Mouse (Mus musculus): ENCODE data around the gene Gm5741. TPM values are rescaled to one million over a fixed set of nuclear protein-coding genes. Genes with fewer than 3 reads are reported as not detected.

Gene Gm5741
- polyA plus RNA-seq, 1 experiment from 2014 or later: 1.7 TPM

GRCm38 (mm10) chr8:85032622-85033311 is 35.0 kb downstream of the Gm5741 start:
- H3K9me3 ChIP-seq (ENCODE audit: control insufficient read depth, low read length): no peaks in the 10 kb centered on the region
- no peak overlapping the region for H3K4me2 ChIP-seq (ENCODE audit: low read length)
- H3K9ac ChIP-seq (replicated peaks; ENCODE audit: low read length): no peak overlapping the region
- peaks cover 28% of the 10 kb centered on the region for H3K4me1 ChIP-seq (ENCODE audit: control insufficient read depth, insufficient read depth, low read length)
- H3K27me3 ChIP-seq (ENCODE audit: control insufficient read depth, insufficient read depth, low read length): no peaks in the 10 kb centered on the region
- no peak overlapping the region for H3K27ac ChIP-seq (replicated peaks; ENCODE audit: low read depth, low read length)
- DNase-seq (no peak), ATAC-seq (ENCODE audit: low FRiP score, low TSS enrichment) (no peak)
- no peak overlapping the region for H3K4me3 ChIP-seq (replicated peaks; ENCODE audit: low read depth, low read length)
- H3K36me3 ChIP-seq (ENCODE audit: control insufficient read depth, insufficient read depth, low read length): peaks cover 46% of the 10 kb centered on the region
- 88% methylated on average over 4 of the region's 4 CpGs for WGBS

GRCm38 (mm10) chr8:85029271-85029670 is 38.5 kb downstream of the Gm5741 start:
- WGBS: 94% methylated on average over 14 of the region's 14 CpGs
- Histone ChIP-seq H3K9me3 (ENCODE audit: control insufficient read depth, low read length) (no peaks in the 10 kb centered on the region), H3K27me3 (ENCODE audit: control insufficient read depth, insufficient read depth, low read length) (no peaks in the 10 kb centered on the region), H3K9ac (replicated peaks; ENCODE audit: low read length) (no peak overlapping the region), H3K4me2 (ENCODE audit: low read length) (peak overlapping the region; percentile 90), H3K27ac (replicated peaks; ENCODE audit: low read depth, low read length) (no peak overlapping the region), H3K4me1 (ENCODE audit: control insufficient read depth, insufficient read depth, low read length) (peaks cover 31% of the 10 kb centered on the region), H3K36me3 (ENCODE audit: control insufficient read depth, insufficient read depth, low read length) (peaks cover 46% of the 10 kb centered on the region), H3K4me3 (replicated peaks; ENCODE audit: low read depth, low read length) (peak overlapping the region; percentile 99; the same call in 1 of the 2 replicates)
- no peak for ATAC-seq (ENCODE audit: low FRiP score, low TSS enrichment)
- DNase-seq: no peak

GRCm38 (mm10) chr8:85027922-85028321 is 39.9 kb downstream of the Gm5741 start:
- Histone ChIP-seq H3K9ac (replicated peaks; ENCODE audit: low read length) (peak overlapping the region; percentile 96), H3K27ac (replicated peaks; ENCODE audit: low read depth, low read length) (no peak overlapping the region), H3K36me3 (ENCODE audit: control insufficient read depth, insufficient read depth, low read length) (peaks cover 47% of the 10 kb centered on the region), H3K4me1 (ENCODE audit: control insufficient read depth, insufficient read depth, low read length) (peaks cover 36% of the 10 kb centered on the region), H3K4me3 (replicated peaks; ENCODE audit: low read depth, low read length) (peak overlapping the region; percentile 99), H3K9me3 (ENCODE audit: control insufficient read depth, low read length) (no peaks in the 10 kb centered on the region), H3K27me3 (ENCODE audit: control insufficient read depth, insufficient read depth, low read length) (no peaks in the 10 kb centered on the region), H3K4me2 (ENCODE audit: low read length) (peak overlapping the region; percentile 90)
- WGBS: 29% methylated on average over 2 of the region's 2 CpGs
- ATAC-seq (ENCODE audit: low FRiP score, low TSS enrichment) (no peak), DNase-seq (peak; percentile 38)

GRCm38 (mm10) chr8:85027516-85027855 is 40.3 kb downstream of the Gm5741 start:
- no peak for ATAC-seq (ENCODE audit: low FRiP score, low TSS enrichment)
- peaks cover 36% of the 10 kb centered on the region for H3K4me1 ChIP-seq (ENCODE audit: control insufficient read depth, insufficient read depth, low read length)
- WGBS: 1% methylated on average over 13 of the region's 13 CpGs

GRCm38 (mm10) chr8:85026670-85027515 is 40.9 kb downstream of the Gm5741 start, which contains the start of gene Trir:
Trir (plus strand) TSS chr8:85026823.
- Histone ChIP-seq H3K4me3 (replicated peaks; ENCODE audit: low read depth, low read length) (peak within 1 kb of the TSS; percentile 99), H3K9ac (replicated peaks; ENCODE audit: low read length) (peak within 1 kb of the TSS; percentile 96), H3K27me3 (ENCODE audit: control insufficient read depth, insufficient read depth, low read length) (no peaks in the 10 kb centered on the region), H3K4me1 (ENCODE audit: control insufficient read depth, insufficient read depth, low read length) (peaks cover 36% of the 10 kb centered on the region), H3K27ac (replicated peaks; ENCODE audit: low read depth, low read length) (peak within 1 kb of the TSS; percentile 85), H3K9me3 (ENCODE audit: control insufficient read depth, low read length) (no peaks in the 10 kb centered on the region), H3K4me2 (ENCODE audit: low read length) (peak within 1 kb of the TSS; percentile 90), H3K36me3 (ENCODE audit: control insufficient read depth, insufficient read depth, low read length) (peaks cover 45% of the 10 kb centered on the region)
- WGBS: under 1% methylated on average over 71 of the region's 75 CpGs
- peak; percentile 98 for DNase-seq
- peak; percentile 80 for ATAC-seq (ENCODE audit: low FRiP score, low TSS enrichment)

More at GRCm38 (mm10) chr8:85027516-85027855, 40.3 kb downstream of the Gm5741 start:
- peak overlapping the region; percentile 85 for H3K27ac ChIP-seq (replicated peaks; ENCODE audit: low read depth, low read length)
- H3K9me3 ChIP-seq (ENCODE audit: control insufficient read depth, low read length): no peaks in the 10 kb centered on the region
- no peaks in the 10 kb centered on the region for H3K27me3 ChIP-seq (ENCODE audit: control insufficient read depth, insufficient read depth, low read length)
- peak overlapping the region; percentile 90 for H3K4me2 ChIP-seq (ENCODE audit: low read length)
- peak; percentile 32 for DNase-seq
- H3K36me3 ChIP-seq (ENCODE audit: control insufficient read depth, insufficient read depth, low read length): peaks cover 44% of the 10 kb centered on the region
- peak overlapping the region; percentile 99 for H3K4me3 ChIP-seq (replicated peaks; ENCODE audit: low read depth, low read length)
- peak overlapping the region; percentile 96 for H3K9ac ChIP-seq (replicated peaks; ENCODE audit: low read length)

- WGBS: 6% methylated on average over 30 of the region's 30 CpGs
Observed at GRCm38 (mm10) chr8:85025098-85025932, 42.5 kb downstream of the Gm5741 start, which contains the start of gene Asna1. Asna1 (minus strand) TSS chr8:85025281.

GRCm38 (mm10) chr8:85023846-85024245 is 43.9 kb downstream of the Gm5741 start:
- WGBS: 99% methylated on average over 3 of the region's 3 CpGs
- H3K9ac ChIP-seq (replicated peaks; ENCODE audit: low read length): no peak overlapping the region
- H3K9me3 ChIP-seq (ENCODE audit: control insufficient read depth, low read length): no peaks in the 10 kb centered on the region
- no peak overlapping the region for H3K27ac ChIP-seq (replicated peaks; ENCODE audit: low read depth, low read length)
- H3K4me1 ChIP-seq (ENCODE audit: control insufficient read depth, insufficient read depth, low read length): peaks cover 32% of the 10 kb centered on the region
- ATAC-seq (ENCODE audit: low FRiP score, low TSS enrichment): no peak
- H3K4me2 ChIP-seq (ENCODE audit: low read length): peak overlapping the region; percentile 90
- no peak for DNase-seq
- no peaks in the 10 kb centered on the region for H3K27me3 ChIP-seq (ENCODE audit: control insufficient read depth, insufficient read depth, low read length)
- peak overlapping the region; percentile 89 for H3K4me3 ChIP-seq (replicated peaks; ENCODE audit: low read depth, low read length)
- H3K36me3 ChIP-seq (ENCODE audit: control insufficient read depth, insufficient read depth, low read length): peaks cover 49% of the 10 kb centered on the region

More at GRCm38 (mm10) chr8:85025098-85025932, 42.5 kb downstream of the Gm5741 start, which contains the start of gene Asna1:
- H3K4me3 ChIP-seq (replicated peaks; ENCODE audit: low read depth, low read length): peak within 1 kb of the TSS; percentile 89
- H3K27me3 ChIP-seq (ENCODE audit: control insufficient read depth, insufficient read depth, low read length): no peaks in the 10 kb centered on the region
- H3K4me1 ChIP-seq (ENCODE audit: control insufficient read depth, insufficient read depth, low read length): peaks cover 36% of the 10 kb centered on the region
- ATAC-seq (ENCODE audit: low FRiP score, low TSS enrichment) (peak; percentile 87), DNase-seq (peak; percentile 93)
- peak within 1 kb of the TSS; percentile 70 for H3K9ac ChIP-seq (replicated peaks; ENCODE audit: low read length)
- H3K4me2 ChIP-seq (ENCODE audit: low read length): peak within 1 kb of the TSS; percentile 90
- peaks cover 47% of the 10 kb centered on the region for H3K36me3 ChIP-seq (ENCODE audit: control insufficient read depth, insufficient read depth, low read length)
- no peaks in the 10 kb centered on the region for H3K9me3 ChIP-seq (ENCODE audit: control insufficient read depth, low read length)
- peak within 1 kb of the TSS; percentile 55 for H3K27ac ChIP-seq (replicated peaks; ENCODE audit: low read depth, low read length)

GRCm38 (mm10) chr8:85021514-85022055 is 46.2 kb downstream of the Gm5741 start:
- H3K9ac ChIP-seq (replicated peaks; ENCODE audit: low read length): no peak overlapping the region
- no peaks in the 10 kb centered on the region for H3K9me3 ChIP-seq (ENCODE audit: control insufficient read depth, low read length)
- 94% methylated on average over 3 of the region's 3 CpGs for WGBS
- H3K4me1 ChIP-seq (ENCODE audit: control insufficient read depth, insufficient read depth, low read length): peaks cover 19% of the 10 kb centered on the region
- H3K27ac ChIP-seq (replicated peaks; ENCODE audit: low read depth, low read length): no peak overlapping the region
- peaks cover 63% of the 10 kb centered on the region for H3K36me3 ChIP-seq (ENCODE audit: control insufficient read depth, insufficient read depth, low read length)
- no peak overlapping the region for H3K4me3 ChIP-seq (replicated peaks; ENCODE audit: low read depth, low read length)
- no peaks in the 10 kb centered on the region for H3K27me3 ChIP-seq (ENCODE audit: control insufficient read depth, insufficient read depth, low read length)
- no peak for ATAC-seq (ENCODE audit: low FRiP score, low TSS enrichment)
- DNase-seq: no peak
- no peak overlapping the region for H3K4me2 ChIP-seq (ENCODE audit: low read length)

Data from midbrain, embryonic 14.5 days (tissue).